Mouse (Mus musculus): ENCODE measurements around the gene Nutm1. TPM values are rescaled to one million over a fixed set of nuclear protein-coding genes. Genes with fewer than 3 reads are reported as not detected.

Gene Nutm1
- polyA plus RNA-seq, 1 experiment = not detected

- Histone ChIP-seq H3K9ac (ENCODE audit: low read depth, poor library complexity, severe bottlenecking) (no peak overlapping the region), H3K4me1 (ENCODE audit: control insufficient read depth, insufficient read depth, low read length) (no peaks in the 10 kb centered on the region), H3K27me3 (ENCODE audit: control insufficient read depth, insufficient read depth, low read length, poor library complexity, severe bottlenecking) (no peaks in the 10 kb centered on the region), H3K36me3 (ENCODE audit: control insufficient read depth, insufficient read depth, low read length, poor library complexity, severe bottlenecking) (no peaks in the 10 kb centered on the region), H3K27ac (ENCODE audit: insufficient read depth, low read length) (no peak overlapping the region), H3K9me3 (replicated peaks; ENCODE audit: control insufficient read depth, insufficient read depth, low read length, poor library complexity, severe bottlenecking) (no peaks in the 10 kb centered on the region), H3K4me3 (ENCODE audit: low read depth, low read length) (no peak overlapping the region)
- TF ChIP-seq POLR2A (IDR thresholded peaks at IDR 0.05; ENCODE audit: insufficient read depth, low read length) (no peak), EP300 (IDR thresholded peaks at IDR 0.05; ENCODE audit: insufficient read depth, low read depth, low read length) (no peak), CTCF (IDR thresholded peaks at IDR 0.05; ENCODE audit: low read depth, low read length) (no peak)
These were observed 14.4 kb upstream of the Nutm1 start for GRCm38 (mm10) chr2:112273474-112273873.

- Histone ChIP-seq H3K9ac (ENCODE audit: low read depth, poor library complexity, severe bottlenecking) (no peak overlapping the region), H3K4me3 (ENCODE audit: low read depth, low read length) (no peak overlapping the region), H3K4me1 (ENCODE audit: control insufficient read depth, insufficient read depth, low read length) (no peaks in the 10 kb centered on the region), H3K36me3 (ENCODE audit: control insufficient read depth, insufficient read depth, low read length, poor library complexity, severe bottlenecking) (no peaks in the 10 kb centered on the region), H3K27ac (ENCODE audit: insufficient read depth, low read length) (no peak overlapping the region), H3K27me3 (ENCODE audit: control insufficient read depth, insufficient read depth, low read length, poor library complexity, severe bottlenecking) (no peaks in the 10 kb centered on the region), H3K9me3 (replicated peaks; ENCODE audit: control insufficient read depth, insufficient read depth, low read length, poor library complexity, severe bottlenecking) (no peaks in the 10 kb centered on the region)
- TF ChIP-seq EP300 (IDR thresholded peaks at IDR 0.05; ENCODE audit: insufficient read depth, low read depth, low read length) (no peak), POLR2A (IDR thresholded peaks at IDR 0.05; ENCODE audit: insufficient read depth, low read length) (no peak), CTCF (IDR thresholded peaks at IDR 0.05; ENCODE audit: low read depth, low read length) (no peak)
These were observed 13.8 kb upstream of the Nutm1 start for GRCm38 (mm10) chr2:112272909-112273308.

- Histone ChIP-seq H3K36me3 (ENCODE audit: control insufficient read depth, insufficient read depth, low read length, poor library complexity, severe bottlenecking) (no peaks in the 10 kb centered on the region), H3K4me1 (ENCODE audit: control insufficient read depth, insufficient read depth, low read length) (no peaks in the 10 kb centered on the region), H3K27ac (ENCODE audit: insufficient read depth, low read length) (no peak overlapping the region), H3K4me3 (ENCODE audit: low read depth, low read length) (no peak overlapping the region), H3K9me3 (replicated peaks; ENCODE audit: control insufficient read depth, insufficient read depth, low read length, poor library complexity, severe bottlenecking) (no peaks in the 10 kb centered on the region), H3K27me3 (ENCODE audit: control insufficient read depth, insufficient read depth, low read length, poor library complexity, severe bottlenecking) (no peaks in the 10 kb centered on the region), H3K9ac (ENCODE audit: low read depth, poor library complexity, severe bottlenecking) (no peak overlapping the region)
- no peak for TF ChIP-seq POLR2A (IDR thresholded peaks at IDR 0.05; ENCODE audit: insufficient read depth, low read length)
- TF ChIP-seq CTCF (IDR thresholded peaks at IDR 0.05; ENCODE audit: low read depth, low read length) = no peak
- no peak for TF ChIP-seq EP300 (IDR thresholded peaks at IDR 0.05; ENCODE audit: insufficient read depth, low read depth, low read length)
These were observed 10.9 kb upstream of the Nutm1 start for GRCm38 (mm10) chr2:112270011-112270410.

- TF ChIP-seq EP300 (IDR thresholded peaks at IDR 0.05; ENCODE audit: insufficient read depth, low read depth, low read length) (no peak), CTCF (IDR thresholded peaks at IDR 0.05; ENCODE audit: low read depth, low read length) (no peak), POLR2A (IDR thresholded peaks at IDR 0.05; ENCODE audit: insufficient read depth, low read length) (no peak)
- peaks cover 5% of the 10 kb centered on the region for H3K36me3 ChIP-seq (ENCODE audit: control insufficient read depth, insufficient read depth, low read length, poor library complexity, severe bottlenecking)
- H3K27me3 ChIP-seq (ENCODE audit: control insufficient read depth, insufficient read depth, low read length, poor library complexity, severe bottlenecking) = no peaks in the 10 kb centered on the region
- no peaks in the 10 kb centered on the region for H3K4me1 ChIP-seq (ENCODE audit: control insufficient read depth, insufficient read depth, low read length)
- H3K27ac ChIP-seq (ENCODE audit: insufficient read depth, low read length) = no peak overlapping the region
- no peaks in the 10 kb centered on the region for H3K9me3 ChIP-seq (replicated peaks; ENCODE audit: control insufficient read depth, insufficient read depth, low read length, poor library complexity, severe bottlenecking)
- H3K4me3 ChIP-seq (ENCODE audit: low read depth, low read length) = no peak overlapping the region
- H3K9ac ChIP-seq (ENCODE audit: low read depth, poor library complexity, severe bottlenecking) = peak overlapping the region; percentile 29; the same call in 1 of the 2 replicates
These were observed 8.6 kb upstream of the Nutm1 start for GRCm38 (mm10) chr2:112267547-112268269.

GRCm38 (mm10) chr2:112266780-112267179, 7.7 kb upstream of the Nutm1 start:
- Histone ChIP-seq H3K4me1 (ENCODE audit: control insufficient read depth, insufficient read depth, low read length) (no peaks in the 10 kb centered on the region), H3K27ac (ENCODE audit: insufficient read depth, low read length) (no peak overlapping the region), H3K9ac (ENCODE audit: low read depth, poor library complexity, severe bottlenecking) (peak overlapping the region; percentile 29; the same call in 1 of the 2 replicates), H3K36me3 (ENCODE audit: control insufficient read depth, insufficient read depth, low read length, poor library complexity, severe bottlenecking) (peaks cover 5% of the 10 kb centered on the region), H3K9me3 (replicated peaks; ENCODE audit: control insufficient read depth, insufficient read depth, low read length, poor library complexity, severe bottlenecking) (no peaks in the 10 kb centered on the region), H3K4me3 (ENCODE audit: low read depth, low read length) (peak overlapping the region; percentile 35), H3K27me3 (ENCODE audit: control insufficient read depth, insufficient read depth, low read length, poor library complexity, severe bottlenecking) (no peaks in the 10 kb centered on the region)
- TF ChIP-seq CTCF (IDR thresholded peaks at IDR 0.05; ENCODE audit: low read depth, low read length) (no peak), EP300 (IDR thresholded peaks at IDR 0.05; ENCODE audit: insufficient read depth, low read depth, low read length) (no peak)

GRCm38 (mm10) chr2:112266242-112266592, 7.1 kb upstream of the Nutm1 start, which contains the start of gene Gm21985:
Gene Gm21985 (plus strand): TSS chr2:112266314.
- H3K9ac ChIP-seq (ENCODE audit: low read depth, poor library complexity, severe bottlenecking) = peak within 1 kb of the TSS; percentile 66

More at GRCm38 (mm10) chr2:112266242-112266592, 7.1 kb upstream of the Nutm1 start, which contains the start of gene Gm21985:
- H3K4me3 ChIP-seq (ENCODE audit: low read depth, low read length) = peak within 1 kb of the TSS; percentile 82
- H3K4me1 ChIP-seq (ENCODE audit: control insufficient read depth, insufficient read depth, low read length) = no peaks in the 10 kb centered on the region
- H3K27ac ChIP-seq (ENCODE audit: insufficient read depth, low read length) = peak within 1 kb of the TSS; percentile 28
- H3K9me3 ChIP-seq (replicated peaks; ENCODE audit: control insufficient read depth, insufficient read depth, low read length, poor library complexity, severe bottlenecking) = no peaks in the 10 kb centered on the region
- TF ChIP-seq CTCF (IDR thresholded peaks at IDR 0.05; ENCODE audit: low read depth, low read length) (no peak), EP300 (IDR thresholded peaks at IDR 0.05; ENCODE audit: insufficient read depth, low read depth, low read length) (no peak), POLR2A (IDR thresholded peaks at IDR 0.05; ENCODE audit: insufficient read depth, low read length) (no peak)
- peaks cover 5% of the 10 kb centered on the region for H3K36me3 ChIP-seq (ENCODE audit: control insufficient read depth, insufficient read depth, low read length, poor library complexity, severe bottlenecking)
- H3K27me3 ChIP-seq (ENCODE audit: control insufficient read depth, insufficient read depth, low read length, poor library complexity, severe bottlenecking) = no peaks in the 10 kb centered on the region
